Mouse (Mus musculus): ENCODE measurements around the gene Mrps15. TPM values are rescaled to one million over a fixed set of nuclear protein-coding genes. Genes with fewer than 3 reads are reported as not detected.

The Mrps15 gene
- polyA plus RNA-seq, 1 experiment from 2014 or later = 140 TPM

- H3K9me3 ChIP-seq (ENCODE audit: control insufficient read depth, low read length) = no peaks in the 10 kb centered on the region
- no peak overlapping the region for H3K4me2 ChIP-seq
- H3K27ac ChIP-seq (ENCODE audit: low read depth, low read length) = no peak overlapping the region
- no peak for DNase-seq (ENCODE audit: low spot score, missing footprints)
- no peak for ATAC-seq (ENCODE audit: low FRiP score)
- no peak overlapping the region for H3K4me3 ChIP-seq (ENCODE audit: low read depth, low read length)
- H3K4me1 ChIP-seq (ENCODE audit: control insufficient read depth, insufficient read depth, low read length) = no peaks in the 10 kb centered on the region
- 85% methylated on average over 3 of the region's 3 CpGs for WGBS
- H3K9ac ChIP-seq (ENCODE audit: low read length) = no peak overlapping the region
- no peaks in the 10 kb centered on the region for H3K36me3 ChIP-seq (ENCODE audit: control insufficient read depth, insufficient read depth, low read length)
- no peaks in the 10 kb centered on the region for H3K27me3 ChIP-seq (ENCODE audit: control insufficient read depth, insufficient read depth, low read length)
Observed at GRCm38 (mm10) chr4:126029042-126029441, 17.7 kb upstream of the Mrps15 start.

GRCm38 (mm10) chr4:126030705-126031104, 16.0 kb upstream of the Mrps15 start:
- WGBS = 77% methylated on average over 5 of the region's 5 CpGs

GRCm38 (mm10) chr4:126035413-126035812, 11.3 kb upstream of the Mrps15 start:
- DNase-seq (ENCODE audit: low spot score, missing footprints) (no peak), ATAC-seq (ENCODE audit: low FRiP score) (no peak)
- H3K4me3 ChIP-seq (ENCODE audit: low read depth, low read length) = no peak overlapping the region
- no peak overlapping the region for H3K27ac ChIP-seq (ENCODE audit: low read depth, low read length)
- H3K4me1 ChIP-seq (ENCODE audit: control insufficient read depth, insufficient read depth, low read length) = no peaks in the 10 kb centered on the region
- no peak overlapping the region for H3K9ac ChIP-seq (ENCODE audit: low read length)
- no peaks in the 10 kb centered on the region for H3K9me3 ChIP-seq (ENCODE audit: control insufficient read depth, low read length)
- 89% methylated on average over 5 of the region's 5 CpGs for WGBS
- no peaks in the 10 kb centered on the region for H3K36me3 ChIP-seq (ENCODE audit: control insufficient read depth, insufficient read depth, low read length)
- no peaks in the 10 kb centered on the region for H3K27me3 ChIP-seq (ENCODE audit: control insufficient read depth, insufficient read depth, low read length)
- no peak overlapping the region for H3K4me2 ChIP-seq

More at GRCm38 (mm10) chr4:126030705-126031104, 16.0 kb upstream of the Mrps15 start:
- Histone ChIP-seq H3K4me2 (no peak overlapping the region), H3K9ac (ENCODE audit: low read length) (no peak overlapping the region), H3K4me1 (ENCODE audit: control insufficient read depth, insufficient read depth, low read length) (no peaks in the 10 kb centered on the region), H3K9me3 (ENCODE audit: control insufficient read depth, low read length) (no peaks in the 10 kb centered on the region), H3K4me3 (ENCODE audit: low read depth, low read length) (no peak overlapping the region), H3K36me3 (ENCODE audit: control insufficient read depth, insufficient read depth, low read length) (no peaks in the 10 kb centered on the region), H3K27ac (ENCODE audit: low read depth, low read length) (no peak overlapping the region), H3K27me3 (ENCODE audit: control insufficient read depth, insufficient read depth, low read length) (no peaks in the 10 kb centered on the region)
- no peak for DNase-seq (ENCODE audit: low spot score, missing footprints)
- ATAC-seq (ENCODE audit: low FRiP score) = no peak

- 85% methylated on average over 7 of the region's 7 CpGs for whole genome bisulfite sequencing
- H3K4me2 ChIP-seq = no peak overlapping the region
- no peaks in the 10 kb centered on the region for H3K9me3 ChIP-seq (ENCODE audit: control insufficient read depth, low read length)
- no peak overlapping the region for H3K27ac ChIP-seq (ENCODE audit: low read depth, low read length)
- ATAC-seq (ENCODE audit: low FRiP score) (no peak), DNase-seq (ENCODE audit: low spot score, missing footprints) (no peak)
- H3K27me3 ChIP-seq (ENCODE audit: control insufficient read depth, insufficient read depth, low read length) = no peaks in the 10 kb centered on the region
- peaks cover 14% of the 10 kb centered on the region for H3K36me3 ChIP-seq (ENCODE audit: control insufficient read depth, insufficient read depth, low read length)
- peaks cover 10% of the 10 kb centered on the region for H3K4me1 ChIP-seq (ENCODE audit: control insufficient read depth, insufficient read depth, low read length)
- no peak overlapping the region for H3K4me3 ChIP-seq (ENCODE audit: low read depth, low read length)
- no peak overlapping the region for H3K9ac ChIP-seq (ENCODE audit: low read length)
Observed at GRCm38 (mm10) chr4:126051617-126052016, 4.9 kb downstream of the Mrps15 start.

- Histone ChIP-seq H3K9ac (ENCODE audit: low read length) (peak overlapping the region; percentile 76), H3K4me1 (ENCODE audit: control insufficient read depth, insufficient read depth, low read length) (peaks cover 9% of the 10 kb centered on the region), H3K9me3 (ENCODE audit: control insufficient read depth, low read length) (no peaks in the 10 kb centered on the region), H3K27ac (ENCODE audit: low read depth, low read length) (peak overlapping the region; percentile 17; the same call in 1 of the 2 replicates), H3K27me3 (ENCODE audit: control insufficient read depth, insufficient read depth, low read length) (no peaks in the 10 kb centered on the region), H3K4me2 (peak overlapping the region; percentile 82), H3K4me3 (ENCODE audit: low read depth, low read length) (peak overlapping the region; percentile 76), H3K36me3 (ENCODE audit: control insufficient read depth, insufficient read depth, low read length) (peaks cover 14% of the 10 kb centered on the region)
- no peak; the same call in 1 of the 2 replicates for ATAC-seq (ENCODE audit: low FRiP score)
- WGBS = 14% methylated on average over 19 of the region's 19 CpGs
- peak; percentile 86 for DNase-seq (ENCODE audit: low spot score, missing footprints)
Observed at GRCm38 (mm10) chr4:126057207-126058133, 10.7 kb downstream of the Mrps15 start.

GRCm38 (mm10) chr4:126058134-126058996, 11.6 kb downstream of the Mrps15 start, which contains the start of gene Oscp1:
Oscp1 (plus strand) TSS chr4:126058565.
- Histone ChIP-seq H3K4me1 (ENCODE audit: control insufficient read depth, insufficient read depth, low read length) (peaks cover 9% of the 10 kb centered on the region), H3K36me3 (ENCODE audit: control insufficient read depth, insufficient read depth, low read length) (peaks cover 14% of the 10 kb centered on the region), H3K9me3 (ENCODE audit: control insufficient read depth, low read length) (no peaks in the 10 kb centered on the region), H3K27me3 (ENCODE audit: control insufficient read depth, insufficient read depth, low read length) (no peaks in the 10 kb centered on the region), H3K9ac (ENCODE audit: low read length) (peak within 1 kb of the TSS; percentile 76), H3K27ac (ENCODE audit: low read depth, low read length) (peak within 1 kb of the TSS; percentile 17; the same call in 1 of the 2 replicates), H3K4me2 (peak within 1 kb of the TSS; percentile 82), H3K4me3 (ENCODE audit: low read depth, low read length) (peak within 1 kb of the TSS; percentile 76)
- DNase-seq (ENCODE audit: low spot score, missing footprints) (peak; percentile 100), ATAC-seq (ENCODE audit: low FRiP score) (peak; percentile 98)
- WGBS = under 1% methylated on average over 57 of the region's 57 CpGs

- Histone ChIP-seq H3K4me2 (peak overlapping the region; percentile 82), H3K9ac (ENCODE audit: low read length) (peak overlapping the region; percentile 76), H3K9me3 (ENCODE audit: control insufficient read depth, low read length) (no peaks in the 10 kb centered on the region), H3K4me3 (ENCODE audit: low read depth, low read length) (peak overlapping the region; percentile 76), H3K36me3 (ENCODE audit: control insufficient read depth, insufficient read depth, low read length) (peaks cover 10% of the 10 kb centered on the region), H3K27me3 (ENCODE audit: control insufficient read depth, insufficient read depth, low read length) (no peaks in the 10 kb centered on the region), H3K4me1 (ENCODE audit: control insufficient read depth, insufficient read depth, low read length) (peaks cover 9% of the 10 kb centered on the region), H3K27ac (ENCODE audit: low read depth, low read length) (no peak overlapping the region)
- no peak for DNase-seq (ENCODE audit: low spot score, missing footprints)
- ATAC-seq (ENCODE audit: low FRiP score) = no peak
- 47% methylated on average over 9 of the region's 9 CpGs for WGBS
Observed at GRCm38 (mm10) chr4:126058997-126059362, 12.3 kb downstream of the Mrps15 start.

- 40% methylated on average over 1 of the region's 1 CpGs for WGBS
- no peak overlapping the region for H3K4me2 ChIP-seq
- ATAC-seq (ENCODE audit: low FRiP score) = no peak
- H3K27ac ChIP-seq (ENCODE audit: low read depth, low read length) = no peak overlapping the region
- no peak for DNase-seq (ENCODE audit: low spot score, missing footprints)
- H3K9ac ChIP-seq (ENCODE audit: low read length) = no peak overlapping the region
- no peaks in the 10 kb centered on the region for H3K9me3 ChIP-seq (ENCODE audit: control insufficient read depth, low read length)
- no peaks in the 10 kb centered on the region for H3K27me3 ChIP-seq (ENCODE audit: control insufficient read depth, insufficient read depth, low read length)
- no peak overlapping the region for H3K4me3 ChIP-seq (ENCODE audit: low read depth, low read length)
- H3K4me1 ChIP-seq (ENCODE audit: control insufficient read depth, insufficient read depth, low read length) = peaks cover 3% of the 10 kb centered on the region; the same call in 1 of the 2 replicates
- no peaks in the 10 kb centered on the region for H3K36me3 ChIP-seq (ENCODE audit: control insufficient read depth, insufficient read depth, low read length)
Observed at GRCm38 (mm10) chr4:126062856-126063255, 16.1 kb downstream of the Mrps15 start.

Measured in midbrain, embryonic 11.5 days (tissue).